Mouse (Mus musculus) thymus, postnatal 0 days (tissue): ENCODE measurements at regions not wholly inside any gene's neighbourhood (a gene's known extent, or its start where the extent isn't known, plus 50 kb on each side); places are given as distances from the start of the nearest gene placed in this dataset.

Experiments used
- DNase-seq: peaks from one replicate; pipeline ENCODE4 v3.0.0-alpha.2; 2015; ENCODE audit warnings: low spot score

GRCm38 (mm10) chr8:126833471-126834453, 111.9 kb downstream of the Tomm20 start:
- no peak for DNase-seq

GRCm38 (mm10) chr8:126833006-126833405, 112.6 kb downstream of the Tomm20 start:
- no peak for DNase-seq

GRCm38 (mm10) chr8:126832163-126832978, 113.3 kb downstream of the Tomm20 start:
- peak; percentile 72 for DNase-seq

- no peak for DNase-seq
Observed at GRCm38 (mm10) chr8:126831312-126832162, 114.1 kb downstream of the Tomm20 start.

- no peak for DNase-seq
Observed at GRCm38 (mm10) chr8:126830242-126830530, 115.5 kb downstream of the Tomm20 start.

- DNase-seq: no peak
Observed at GRCm38 (mm10) chr8:126829376-126830241, 116.0 kb downstream of the Tomm20 start.

GRCm38 (mm10) chr8:126827681-126828383, 117.8 kb downstream of the Tomm20 start:
- DNase-seq: no peak

- peak; percentile 68 for DNase-seq
Observed at GRCm38 (mm10) chr8:126826328-126827285, 119.0 kb downstream of the Tomm20 start.

- DNase-seq: peak; percentile 75
Observed at GRCm38 (mm10) chr8:126825877-126826276, 119.8 kb downstream of the Tomm20 start.

GRCm38 (mm10) chr8:126824575-126825208, 121.0 kb downstream of the Tomm20 start:
- peak; percentile 31 for DNase-seq

- DNase-seq: no peak
Observed at GRCm38 (mm10) chr8:126822269-126822668, 123.4 kb downstream of the Tomm20 start.

GRCm38 (mm10) chr8:126821279-126821678, 124.4 kb downstream of the Tomm20 start:
- no peak for DNase-seq

GRCm38 (mm10) chr8:126820502-126820901, 125.1 kb downstream of the Tomm20 start:
- no peak for DNase-seq

GRCm38 (mm10) chr8:126819261-126819660, 126.4 kb downstream of the Tomm20 start:
- DNase-seq: no peak

GRCm38 (mm10) chr8:126816155-126816554, 129.5 kb downstream of the Tomm20 start:
- DNase-seq: no peak

GRCm38 (mm10) chr8:126814427-126814826, 131.2 kb downstream of the Tomm20 start:
- no peak for DNase-seq

- DNase-seq: no peak
Observed at GRCm38 (mm10) chr8:126813621-126814020, 132.0 kb downstream of the Tomm20 start.

- peak; percentile 39 for DNase-seq
Observed at GRCm38 (mm10) chr8:126812777-126813176, 132.9 kb downstream of the Tomm20 start.
